Mouse (Mus musculus) brain, embryonic 18.5 days (tissue): ENCODE results near the gene Sema3d.

ENCODE experiments used
- DNase-seq: peaks from one replicate; pipeline ENCODE4 v3.0.0-alpha.2; 2012; ENCODE audit warnings: low read depth, low spot score

Sema3d gene

DNA sequence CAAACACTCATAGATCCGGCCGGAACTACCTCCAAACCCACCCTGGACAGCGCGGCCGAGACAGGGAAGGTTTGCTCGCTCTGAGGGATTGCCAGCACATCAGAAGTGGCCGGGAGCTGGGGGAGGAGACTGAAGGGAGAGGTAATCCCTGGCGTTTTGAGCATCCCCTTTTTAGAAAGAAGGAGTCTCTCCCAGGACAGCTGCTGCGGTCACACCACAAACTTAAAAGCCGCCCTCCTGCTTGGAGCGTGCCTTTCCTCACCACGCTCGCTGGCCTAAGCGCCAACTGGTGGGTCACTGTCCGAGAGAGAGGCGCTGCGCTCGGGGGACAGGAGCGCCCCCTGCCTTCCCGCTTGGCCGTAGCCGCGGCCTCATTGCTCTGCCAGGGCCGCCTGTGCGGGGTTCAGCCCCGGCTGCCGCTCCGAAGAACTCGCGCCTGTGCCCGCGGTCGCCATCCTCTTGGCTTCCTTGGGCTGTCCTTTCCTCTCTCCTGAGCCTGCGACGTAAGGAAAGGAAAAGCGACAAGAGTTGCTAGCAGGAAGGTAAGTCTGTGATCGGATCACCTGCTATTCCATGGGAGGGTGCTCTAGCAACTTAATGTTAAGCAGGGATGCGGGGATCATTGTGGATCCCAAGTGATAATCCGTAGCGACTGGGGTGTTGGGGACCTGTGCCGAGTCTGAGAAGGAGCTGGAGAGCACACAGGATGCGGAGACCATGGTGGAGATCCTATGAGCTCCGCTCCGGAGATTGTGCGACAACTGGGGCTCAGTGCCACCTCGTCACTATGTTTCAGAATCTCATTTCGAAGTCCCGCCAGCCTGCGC, at the start of gene Sema3d:
TSS of gene Sema3d (plus strand) at position 253 of the 827 bp plus-strand sequence.
- no peak for DNase-seq

- DNase-seq = no peak
These were observed 5.9 kb upstream of the Sema3d start for GRCm38 (mm10) chr5:12377261-12377660.

- no peak for DNase-seq
These were observed 4.3 kb upstream of the Sema3d start for GRCm38 (mm10) chr5:12378900-12379299.

DNA sequence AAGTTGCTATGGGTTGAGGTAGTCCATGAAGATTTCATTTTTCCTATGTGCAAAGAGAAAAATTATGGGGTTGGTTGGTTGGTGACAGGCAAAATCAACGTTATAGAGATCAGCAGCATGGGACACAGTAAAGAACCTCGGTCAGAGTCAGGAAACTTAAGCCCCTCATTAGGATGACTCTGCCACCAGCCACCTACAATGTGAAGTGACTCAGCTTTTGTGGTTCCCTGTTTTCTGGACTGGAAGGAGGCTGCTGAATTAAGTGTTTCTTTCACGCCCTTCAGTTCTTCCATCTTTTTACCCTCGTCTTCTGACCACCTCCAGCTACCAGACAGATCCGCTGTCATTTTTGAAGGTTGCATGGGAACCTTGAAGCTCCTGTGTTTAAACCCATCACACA, 1.2 kb upstream of the Sema3d start:
- DNase-seq = no peak

DNA sequence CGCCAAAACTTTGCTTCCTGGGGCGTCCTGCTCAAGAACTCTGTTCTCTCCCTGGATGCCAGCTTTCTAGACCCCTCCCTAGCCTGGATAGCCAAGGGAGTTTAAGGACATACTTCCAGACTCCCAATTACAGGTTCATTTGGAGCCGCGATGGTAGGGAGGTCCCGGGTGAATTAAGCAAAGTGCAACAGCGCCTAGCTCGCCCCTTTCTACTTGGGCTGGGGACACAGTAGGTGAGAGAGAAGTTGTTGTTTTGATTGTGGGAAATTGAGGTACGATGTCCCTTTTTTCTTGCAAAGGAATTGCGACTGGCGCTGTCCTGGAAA, 738 bp downstream of the Sema3d start:
- DNase-seq = no peak

- DNase-seq = no peak
These were observed 9.5 kb downstream of the Sema3d start for GRCm38 (mm10) chr5:12392667-12393066.

GRCm38 (mm10) chr5:12399271-12399670, 16.1 kb downstream of the Sema3d start:
- no peak for DNase-seq

DNA sequence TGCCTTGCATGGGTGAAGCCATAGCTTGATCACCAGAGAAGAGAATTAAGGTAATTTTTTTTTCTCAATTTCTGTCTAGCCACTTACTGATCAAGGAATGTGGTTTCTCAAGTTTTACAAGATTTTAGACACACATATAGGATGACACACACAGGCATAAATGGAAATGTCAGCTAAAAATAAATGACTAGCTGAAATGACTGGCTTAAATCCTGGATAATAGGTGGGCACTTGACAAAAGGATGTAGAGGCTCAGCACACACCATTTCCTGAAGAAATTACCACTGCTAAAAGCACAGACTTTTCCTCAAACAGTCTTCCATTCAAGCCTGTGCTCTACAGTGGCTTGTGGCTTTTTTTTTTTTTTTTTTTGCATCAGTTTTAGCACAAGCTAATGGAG, 21.0 kb downstream of the Sema3d start:
- DNase-seq = no peak

- DNase-seq = no peak
These were observed 29.4 kb downstream of the Sema3d start for GRCm38 (mm10) chr5:12412595-12412994.

GRCm38 (mm10) chr5:12423264-12423663, 40.1 kb downstream of the Sema3d start:
- no peak for DNase-seq

- no peak for DNase-seq
These were observed 58.6 kb downstream of the Sema3d start for GRCm38 (mm10) chr5:12441737-12442136.

- no peak for DNase-seq
These were observed 59.3 kb downstream of the Sema3d start for GRCm38 (mm10) chr5:12442176-12443105.

DNA sequence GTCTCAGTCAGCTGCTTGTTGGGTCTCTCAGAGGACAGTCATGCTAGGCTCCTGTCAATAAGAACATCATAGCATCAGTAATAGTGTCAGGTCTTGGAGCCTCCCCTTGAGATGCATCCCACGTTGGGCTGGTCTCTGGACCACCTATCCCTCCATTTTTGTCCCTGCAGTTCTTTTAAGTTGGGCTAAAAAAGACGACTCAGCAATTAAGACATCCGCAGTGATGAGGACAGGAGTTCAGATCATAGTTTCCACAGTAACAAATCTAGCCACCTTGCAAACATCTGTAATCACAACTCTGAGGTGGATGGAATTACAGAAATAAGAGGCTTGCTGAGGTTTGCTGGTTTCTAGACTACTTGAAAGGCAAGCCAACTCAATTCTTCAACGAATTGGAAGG, 67.9 kb downstream of the Sema3d start:
- no peak for DNase-seq

DNA sequence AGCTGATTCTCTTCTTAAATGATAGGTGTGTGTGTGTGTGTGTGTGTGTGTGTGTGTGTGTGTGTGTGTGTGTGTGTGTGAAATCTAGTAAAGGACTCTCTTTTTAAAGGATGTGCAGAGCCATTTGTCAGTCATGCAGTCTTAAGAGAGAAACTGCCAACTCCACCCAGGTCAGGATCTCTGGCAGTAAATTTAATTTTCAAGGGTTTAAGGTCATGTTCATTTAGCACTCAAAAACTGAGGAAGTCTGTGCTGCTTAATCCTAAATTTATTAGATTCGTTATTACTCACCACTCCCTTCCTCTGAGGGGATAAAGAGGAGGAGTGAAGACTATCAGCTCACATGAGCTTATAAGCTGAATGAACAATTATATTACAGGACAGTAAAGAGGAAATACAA, 71.8 kb downstream of the Sema3d start:
- no peak for DNase-seq

- no peak for DNase-seq
These were observed 74.3 kb downstream of the Sema3d start for GRCm38 (mm10) chr5:12457509-12457908.

GRCm38 (mm10) chr5:12467568-12468336, 84.6 kb downstream of the Sema3d start:
- DNase-seq = no peak

GRCm38 (mm10) chr5:12474904-12475638, 91.9 kb downstream of the Sema3d start:
- no peak for DNase-seq

DNA sequence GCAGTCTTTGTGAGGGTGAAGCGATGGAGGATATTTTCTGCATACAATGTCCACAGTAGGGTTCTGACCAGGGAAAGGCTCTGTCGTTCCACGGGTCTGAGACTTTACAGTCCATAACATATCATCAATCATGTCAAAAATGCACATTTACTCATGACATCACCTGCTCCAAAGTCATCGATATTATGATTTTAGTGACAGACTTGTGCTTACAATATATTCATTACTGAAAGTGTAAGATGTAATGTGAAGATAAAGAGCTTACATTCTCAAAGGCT, 92.4 kb downstream of the Sema3d start:
- DNase-seq = no peak

DNA sequence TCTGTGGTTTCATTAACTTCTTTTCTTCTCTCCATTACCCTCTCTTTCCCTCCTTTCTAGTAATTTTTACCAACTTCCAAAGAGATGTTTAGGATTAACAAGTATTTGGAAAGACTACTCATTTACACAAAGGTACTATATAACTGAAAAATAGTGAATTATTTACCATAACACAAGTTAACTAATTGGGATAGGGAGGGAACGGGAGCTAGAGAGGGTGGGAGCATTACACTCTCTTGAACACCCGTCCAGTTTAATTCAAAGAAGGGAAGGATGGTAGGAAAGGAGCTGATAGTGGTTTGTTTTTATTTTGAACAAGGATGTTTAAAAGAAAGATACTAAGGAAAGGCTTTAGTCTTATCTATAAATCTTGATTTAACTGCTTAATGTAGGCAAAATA, 104.7 kb downstream of the Sema3d start:
- no peak for DNase-seq

- DNase-seq = no peak
These were observed 108.5 kb downstream of the Sema3d start for GRCm38 (mm10) chr5:12491704-12492103.

- DNase-seq = no peak
These were observed 115.2 kb downstream of the Sema3d start for GRCm38 (mm10) chr5:12498227-12498928.
